Mouse (Mus musculus) forebrain, embryonic 13.5 days (tissue): ENCODE measurements around the gene Ap5z1. TPM values are rescaled to one million over a fixed set of nuclear protein-coding genes. Genes with fewer than 3 reads are reported as not detected.
A peak's percentile ranks its signal among the peaks of the same experiment; 100 is the strongest.

Experiments
- ATAC-seq: fragments of 200-750 bp; cut with Nextera tagmentation; 2 replicates; pipeline ENCODE4 v1.8.0; 2017
- H3K27ac ChIP-seq: fragments of 300-500 bp; sonication (generic); 2 replicates; pipeline ENCODE4 v1.5.1; 2015; ENCODE audit warnings: inconsistent platforms, mild to moderate bottlenecking, moderate library complexity
- H3K27me3 ChIP-seq: fragments of 300-500 bp; sonication (generic); 2 replicates; pipeline ENCODE4 v1.6.1; 2015; ENCODE audit warnings: mild to moderate bottlenecking, inconsistent platforms
- H3K36me3 ChIP-seq: fragments of 300-500 bp; sonication (generic); 2 replicates; pipeline ENCODE4 v1.6.1; 2015; ENCODE audit warnings: mild to moderate bottlenecking, inconsistent platforms; ENCODE audit not compliant: poor library complexity, severe bottlenecking
- H3K4me1 ChIP-seq: fragments of 300-500 bp; sonication (generic); 2 replicates; pipeline ENCODE4 v1.6.1; 2015; ENCODE audit warnings: inconsistent platforms
- H3K4me2 ChIP-seq: fragments of 300-500 bp; sonication (generic); 2 replicates; pipeline ENCODE4 v1.6.1; 2015; ENCODE audit warnings: inconsistent platforms, mild to moderate bottlenecking, moderate library complexity
- H3K4me3 ChIP-seq: fragments of 300-500 bp; sonication (generic); 2 replicates; pipeline ENCODE4 v1.5.1; 2015; ENCODE audit warnings: mild to moderate bottlenecking, inconsistent platforms
- H3K9ac ChIP-seq: fragments of 300-500 bp; sonication (generic); 2 replicates; pipeline ENCODE4 v1.6.1; 2015; ENCODE audit warnings: mild to moderate bottlenecking, inconsistent platforms
- H3K9me3 ChIP-seq: fragments of 300-500 bp; sonication (generic); replicated peaks from 2 replicates; pipeline ENCODE4 v1.6.1; 2016; ENCODE audit warnings: inconsistent platforms
- WGBS: fragments of 180-500 bp; shearing (Covaris S2); methylation state at CpG from one replicate; pipeline ENCODE4 v1.1.7; 2015; 5-methylcytosine and 5-hydroxymethylcytosine counted together
- polyA plus RNA-seq: library from polyadenylated mRNA; unstranded; fragments of >200 nt; fragmentation: Nextera tagmentation; extraction: Ambion mirVana; gene quantifications from 2 replicates; pipeline ENCODE4 v1.2.1, GENCODE M21; 2015

The Ap5z1 gene
- polyA plus RNA-seq, 1 experiment from 2014 or later = 12.0 TPM

DNA sequence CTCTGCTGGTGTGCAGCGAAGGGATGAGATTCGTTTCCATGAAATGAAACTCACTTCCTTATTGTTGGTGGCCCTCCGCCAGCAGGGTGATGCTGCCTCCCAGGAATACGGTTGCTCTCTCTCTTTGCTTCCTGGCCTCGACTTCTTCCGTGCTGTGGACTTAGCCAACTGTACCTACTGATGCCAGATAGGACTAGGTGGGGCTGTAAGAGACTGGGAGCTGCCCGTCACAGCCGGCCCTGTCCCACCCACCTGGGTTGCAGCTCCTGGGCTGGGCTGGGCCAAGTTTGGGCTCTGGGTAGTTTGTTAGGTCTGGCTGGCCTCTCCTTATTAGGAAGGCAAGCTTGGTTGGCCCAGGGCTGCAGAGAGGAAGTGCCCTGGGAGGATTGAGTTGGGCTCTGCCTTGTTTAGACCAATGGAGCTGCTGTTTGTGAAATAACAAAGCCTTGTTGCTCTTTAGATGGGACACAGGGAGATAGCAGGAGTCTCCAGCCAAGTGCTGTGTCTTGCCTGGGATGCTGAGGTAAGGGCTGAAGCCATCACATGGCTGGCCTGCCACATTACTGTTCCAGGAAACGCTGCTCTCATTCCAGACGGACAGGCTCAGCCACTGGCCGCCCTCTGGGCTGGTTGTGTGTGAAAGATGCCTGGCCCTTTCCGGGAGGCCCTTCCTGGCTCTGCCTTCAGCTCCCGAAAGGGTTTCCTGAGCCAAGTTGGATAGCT, 39.0 kb upstream of the Ap5z1 start:
- H3K9ac ChIP-seq = peak overlapping the region; percentile 34; the same call in 1 of the 2 replicates
- H3K27ac ChIP-seq = peak overlapping the region; percentile 15; the same call in 1 of the 2 replicates
- H3K27me3 ChIP-seq = no peaks in the 10 kb centered on the region
- no peak for ATAC-seq
- WGBS = 85% methylated on average over 13 of the region's 13 CpGs
- no peak overlapping the region for H3K4me3 ChIP-seq
- H3K4me2 ChIP-seq = no peak overlapping the region
- H3K36me3 ChIP-seq = peaks cover 9% of the 10 kb centered on the region
- H3K4me1 ChIP-seq = peaks cover 36% of the 10 kb centered on the region
- no peaks in the 10 kb centered on the region for H3K9me3 ChIP-seq

GRCm38 (mm10) chr5:142426476-142426875, 37.3 kb upstream of the Ap5z1 start:
- 92% methylated on average over 2 of the region's 2 CpGs for WGBS
- Histone ChIP-seq H3K27me3 (no peaks in the 10 kb centered on the region), H3K4me1 (peaks cover 31% of the 10 kb centered on the region), H3K27ac (no peak overlapping the region), H3K9me3 (no peaks in the 10 kb centered on the region), H3K4me2 (no peak overlapping the region), H3K4me3 (no peak overlapping the region), H3K9ac (no peak overlapping the region), H3K36me3 (no peaks in the 10 kb centered on the region)
- ATAC-seq = no peak

DNA sequence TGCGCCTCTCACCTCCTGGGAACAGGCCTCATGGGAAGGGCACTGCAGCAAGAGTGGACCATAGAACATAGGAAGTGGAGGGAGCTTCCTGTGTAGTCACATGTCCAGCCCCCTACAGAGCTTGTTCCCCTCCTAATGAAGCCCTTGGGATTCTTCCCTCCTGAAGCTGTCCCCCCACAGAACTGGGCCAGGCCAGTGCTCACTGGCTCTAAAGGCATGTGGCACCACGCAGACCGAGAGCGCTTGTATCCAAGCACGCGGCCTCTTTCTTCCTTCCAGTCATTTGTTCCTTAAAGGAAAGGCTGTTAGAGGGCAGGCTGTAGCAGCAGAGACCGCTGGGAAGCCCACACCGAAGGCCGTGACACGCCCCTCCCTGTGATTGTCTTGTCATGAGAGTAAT, 35.9 kb upstream of the Ap5z1 start:
- Histone ChIP-seq H3K9ac (no peak overlapping the region), H3K4me1 (peaks cover 28% of the 10 kb centered on the region), H3K4me3 (no peak overlapping the region), H3K4me2 (no peak overlapping the region), H3K36me3 (no peaks in the 10 kb centered on the region), H3K9me3 (no peaks in the 10 kb centered on the region), H3K27me3 (no peaks in the 10 kb centered on the region), H3K27ac (peak overlapping the region; percentile 2; the same call in 1 of the 2 replicates)
- no peak for ATAC-seq
- 63% methylated on average over 10 of the region's 10 CpGs for WGBS

- Histone ChIP-seq H3K4me2 (no peak overlapping the region), H3K36me3 (no peaks in the 10 kb centered on the region), H3K4me1 (peaks cover 26% of the 10 kb centered on the region), H3K9me3 (no peaks in the 10 kb centered on the region), H3K4me3 (no peak overlapping the region), H3K9ac (no peak overlapping the region), H3K27ac (no peak overlapping the region), H3K27me3 (no peaks in the 10 kb centered on the region)
- WGBS = 66% methylated on average over 6 of the region's 6 CpGs
- ATAC-seq = no peak
These were observed 35.1 kb upstream of the Ap5z1 start for GRCm38 (mm10) chr5:142428691-142429090.

- 76% methylated on average over 12 of the region's 12 CpGs for WGBS
These were observed 32.7 kb upstream of the Ap5z1 start for GRCm38 (mm10) chr5:142431029-142431428.

GRCm38 (mm10) chr5:142431811-142432434, 31.8 kb upstream of the Ap5z1 start:
- no peak overlapping the region for H3K9ac ChIP-seq
- no peak for ATAC-seq
- H3K4me2 ChIP-seq = no peak overlapping the region
- peaks cover 21% of the 10 kb centered on the region for H3K36me3 ChIP-seq
- H3K9me3 ChIP-seq = no peaks in the 10 kb centered on the region
- peaks cover 24% of the 10 kb centered on the region for H3K4me1 ChIP-seq
- WGBS = 89% methylated on average over 9 of the region's 9 CpGs
- no peak overlapping the region for H3K27ac ChIP-seq
- H3K4me3 ChIP-seq = no peak overlapping the region
- no peaks in the 10 kb centered on the region for H3K27me3 ChIP-seq

More at GRCm38 (mm10) chr5:142431029-142431428, 32.7 kb upstream of the Ap5z1 start:
- H3K9me3 ChIP-seq = no peaks in the 10 kb centered on the region
- H3K4me1 ChIP-seq = peaks cover 24% of the 10 kb centered on the region
- no peak for ATAC-seq
- H3K4me3 ChIP-seq = no peak overlapping the region
- no peak overlapping the region for H3K4me2 ChIP-seq
- H3K9ac ChIP-seq = no peak overlapping the region
- H3K27ac ChIP-seq = no peak overlapping the region
- no peaks in the 10 kb centered on the region for H3K27me3 ChIP-seq
- H3K36me3 ChIP-seq = peaks cover 13% of the 10 kb centered on the region

DNA sequence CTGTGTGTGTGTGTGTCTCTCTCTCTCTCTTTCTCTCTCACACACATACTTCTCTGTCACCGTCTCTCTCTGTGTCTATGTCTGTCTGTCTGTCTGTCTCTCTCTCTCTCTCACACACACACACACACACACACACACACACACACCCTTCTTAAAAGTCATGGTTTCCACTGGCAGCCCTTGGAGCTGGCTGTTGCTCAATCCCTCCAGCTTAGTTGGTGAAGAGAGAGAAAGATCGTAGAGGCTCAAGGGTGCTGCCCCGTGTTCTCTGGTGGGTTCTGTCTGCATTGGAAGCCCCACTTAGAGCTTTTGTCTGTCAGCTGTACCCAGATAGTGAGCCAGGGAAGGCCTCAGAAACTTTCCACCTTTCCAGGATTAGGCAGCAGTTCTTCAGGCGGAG, 31.0 kb upstream of the Ap5z1 start:
- 85% methylated on average over 4 of the region's 4 CpGs for WGBS
- peaks cover 26% of the 10 kb centered on the region for H3K36me3 ChIP-seq
- no peak for ATAC-seq
- no peaks in the 10 kb centered on the region for H3K9me3 ChIP-seq
- no peaks in the 10 kb centered on the region for H3K27me3 ChIP-seq
- H3K4me1 ChIP-seq = peaks cover 20% of the 10 kb centered on the region
- H3K27ac ChIP-seq = no peak overlapping the region
- 0 out of 2 replicates have a peak overlapping the region, but pooled peaks have one; percentile 2 for H3K9ac ChIP-seq
- H3K4me3 ChIP-seq = no peak overlapping the region
- H3K4me2 ChIP-seq = no peak overlapping the region

GRCm38 (mm10) chr5:142434052-142434451, 29.7 kb upstream of the Ap5z1 start:
- H3K4me2 ChIP-seq = no peak overlapping the region
- WGBS = 73% methylated on average over 5 of the region's 5 CpGs
- H3K27ac ChIP-seq = 0 out of 2 replicates have a peak overlapping the region, but pooled peaks have one; percentile 35
- no peak overlapping the region for H3K9ac ChIP-seq
- no peak overlapping the region for H3K4me3 ChIP-seq
- H3K4me1 ChIP-seq = peaks cover 17% of the 10 kb centered on the region
- no peak for ATAC-seq
- H3K36me3 ChIP-seq = peaks cover 28% of the 10 kb centered on the region
- no peaks in the 10 kb centered on the region for H3K27me3 ChIP-seq
- no peaks in the 10 kb centered on the region for H3K9me3 ChIP-seq

GRCm38 (mm10) chr5:142435736-142436135, 28.0 kb upstream of the Ap5z1 start:
- peaks cover 28% of the 10 kb centered on the region for H3K36me3 ChIP-seq
- 97% methylated on average over 15 of the region's 15 CpGs for WGBS
- H3K9me3 ChIP-seq = no peaks in the 10 kb centered on the region
- no peak overlapping the region for H3K4me3 ChIP-seq
- no peak overlapping the region for H3K27ac ChIP-seq
- H3K4me2 ChIP-seq = no peak overlapping the region
- ATAC-seq = no peak
- H3K4me1 ChIP-seq = peaks cover 31% of the 10 kb centered on the region
- H3K27me3 ChIP-seq = no peaks in the 10 kb centered on the region
- H3K9ac ChIP-seq = no peak overlapping the region

GRCm38 (mm10) chr5:142438380-142438938, 25.3 kb upstream of the Ap5z1 start:
- WGBS = 91% methylated on average over 16 of the region's 16 CpGs
- Histone ChIP-seq H3K4me1 (peaks cover 41% of the 10 kb centered on the region), H3K9me3 (no peaks in the 10 kb centered on the region), H3K27me3 (0 out of 2 replicates have a peak, but pooled peaks cover 3% of the 10 kb centered on the region), H3K36me3 (peaks cover 28% of the 10 kb centered on the region), H3K27ac (no peak overlapping the region), H3K4me3 (no peak overlapping the region), H3K9ac (no peak overlapping the region), H3K4me2 (no peak overlapping the region)
- ATAC-seq = no peak

- peaks cover 26% of the 10 kb centered on the region for H3K36me3 ChIP-seq
- peak overlapping the region; percentile 41 for H3K27ac ChIP-seq
- H3K27me3 ChIP-seq = 0 out of 2 replicates have a peak, but pooled peaks cover 3% of the 10 kb centered on the region
- no peaks in the 10 kb centered on the region for H3K9me3 ChIP-seq
- ATAC-seq = peak; percentile 50
- whole genome bisulfite sequencing = 2% methylated on average over 12 of the region's 12 CpGs
- peak overlapping the region; percentile 32 for H3K4me3 ChIP-seq
- H3K9ac ChIP-seq = peak overlapping the region; percentile 32; the same call in 1 of the 2 replicates
- peak overlapping the region; percentile 62 for H3K4me2 ChIP-seq
- H3K4me1 ChIP-seq = peaks cover 37% of the 10 kb centered on the region
These were observed 23.8 kb upstream of the Ap5z1 start for GRCm38 (mm10) chr5:142439911-142440432.
